Mouse (Mus musculus): ENCODE measurements around the gene Nos1.

Gene Nos1

GRCm38 (mm10) chr5:117780681-117781080 is at the start of gene Nos1:
TSS of gene Nos1 (plus strand) at chr5:117781032.
- no peak for DNase-seq

- no peak for DNase-seq
Observed at GRCm38 (mm10) chr5:117731311-117731710, 49.5 kb upstream of the Nos1 start.

DNA sequence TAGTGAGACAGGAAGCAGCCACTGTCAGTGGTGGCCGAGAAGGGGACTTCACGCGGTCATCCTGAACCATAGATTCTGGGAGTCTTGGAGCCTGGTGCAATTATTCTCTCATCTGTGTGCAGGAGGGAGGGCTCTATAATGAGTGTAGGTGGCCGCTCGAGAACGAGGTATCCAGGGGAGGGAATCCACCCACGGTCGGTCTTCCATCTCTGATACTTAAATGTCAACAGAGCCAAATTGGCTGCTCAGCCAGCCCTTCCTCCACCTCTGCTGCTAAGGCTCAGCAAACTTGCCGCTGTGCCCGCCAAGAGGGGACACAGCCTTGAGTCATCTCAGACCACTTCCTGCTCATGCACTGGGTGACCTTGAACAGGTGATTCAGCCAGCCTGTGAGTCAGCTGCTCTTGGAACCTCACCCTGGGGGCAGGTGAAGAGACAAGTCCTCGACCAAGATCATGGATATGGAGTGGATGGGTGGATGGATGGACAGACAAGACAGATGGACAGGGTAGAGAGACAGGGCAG is 36.1 kb upstream of the Nos1 start:
- no peak for DNase-seq

DNA sequence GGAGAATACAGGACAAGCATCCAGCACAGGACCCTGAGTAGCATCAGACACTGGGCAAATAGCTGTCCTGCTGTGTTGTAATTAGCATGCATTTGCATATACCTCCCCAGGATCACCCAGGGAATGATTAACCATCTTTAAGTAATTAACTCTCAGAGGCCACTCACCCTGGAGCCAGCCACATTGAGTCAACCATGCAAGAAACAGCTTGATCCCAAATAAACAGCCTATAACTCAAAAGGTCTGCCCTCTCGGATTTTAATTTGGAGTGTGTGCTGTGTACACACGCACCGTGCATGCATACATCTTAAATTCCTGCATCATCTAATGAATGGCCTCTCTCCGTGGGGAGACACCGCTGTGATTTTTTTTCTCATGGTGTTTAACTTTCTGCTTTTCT is 31.5 kb upstream of the Nos1 start:
- DNase-seq: no peak

DNA sequence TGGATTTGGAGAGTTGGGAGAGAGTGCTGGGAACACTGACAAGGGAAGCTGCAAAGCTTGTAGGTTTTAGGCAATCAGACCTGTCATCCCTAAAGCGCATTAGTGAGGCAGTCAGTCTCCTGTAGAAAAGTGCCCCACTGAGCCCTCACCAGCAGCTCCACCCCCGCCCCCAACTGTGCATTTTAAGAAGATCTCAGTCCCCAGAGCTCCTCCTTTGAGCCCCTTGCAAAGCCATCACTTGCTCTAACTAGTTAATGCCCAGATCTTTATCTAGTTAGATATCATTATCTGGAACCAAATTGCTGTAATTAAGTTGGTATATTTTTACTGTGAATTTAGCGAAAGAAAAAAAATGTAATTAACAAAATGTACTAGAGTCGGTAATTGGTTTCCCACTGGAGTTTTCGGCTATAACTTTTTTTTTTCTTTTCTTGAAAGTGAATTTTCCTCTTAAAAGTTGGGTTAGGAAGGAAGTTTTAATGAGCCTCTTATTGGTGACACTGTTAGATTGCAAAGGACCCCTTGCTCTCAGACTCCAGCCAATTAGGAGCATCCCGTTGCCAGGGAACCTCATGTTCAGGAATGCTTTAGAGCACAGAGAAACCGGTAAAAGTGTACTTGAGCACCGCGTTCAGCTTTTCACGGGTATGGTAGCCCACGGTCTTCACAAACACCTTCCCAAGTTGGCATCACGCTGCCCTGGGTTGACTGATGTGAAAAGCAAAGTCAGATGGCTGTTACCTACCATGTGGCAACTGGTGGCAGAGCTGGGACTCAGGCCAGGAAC is 22.9 kb upstream of the Nos1 start:
- no peak for DNase-seq

- no peak for DNase-seq
Observed at GRCm38 (mm10) chr5:117761181-117761832, 19.5 kb upstream of the Nos1 start.

DNA sequence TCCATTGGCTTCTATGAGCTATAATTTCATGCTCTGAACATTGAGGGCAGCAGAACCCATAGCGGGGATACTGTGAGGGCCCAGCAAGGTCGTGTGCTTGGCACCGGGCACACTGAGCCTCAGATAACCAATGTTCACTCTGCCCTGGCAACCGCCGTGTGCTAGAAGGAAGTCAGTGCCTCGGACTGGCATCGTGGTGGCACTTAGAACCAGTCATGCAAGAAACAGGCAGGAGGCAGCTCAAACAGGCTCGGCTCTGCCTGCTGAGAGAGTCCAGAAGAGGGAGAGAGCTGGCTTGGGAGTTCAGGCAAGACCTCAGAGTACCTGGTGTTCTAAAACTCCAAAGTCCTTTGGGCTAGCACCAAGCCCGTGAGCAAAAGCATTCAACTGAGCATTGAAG is 16.3 kb upstream of the Nos1 start:
- DNase-seq: no peak

DNA sequence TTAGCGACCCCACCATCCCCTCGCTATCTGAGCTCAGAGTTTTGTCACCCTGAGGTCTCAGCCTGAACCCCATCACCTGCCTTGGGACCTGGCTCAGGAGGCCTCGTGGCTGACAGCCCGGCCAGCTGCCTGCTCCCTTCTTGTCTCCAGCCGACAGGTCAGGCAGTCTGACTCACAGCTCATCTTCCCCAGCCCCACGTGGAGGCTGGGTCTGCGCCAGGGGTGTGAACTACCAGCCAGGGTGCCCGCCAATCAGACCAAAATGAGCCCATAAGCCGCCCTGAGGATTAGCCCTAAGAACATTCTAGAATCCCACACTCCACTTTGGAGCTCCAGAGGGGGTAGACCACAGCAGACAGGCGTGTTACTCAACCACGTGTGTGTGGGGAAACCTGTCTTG is 1.7 kb upstream of the Nos1 start:
- peak in 1 of 2 experiments; percentile 19 for DNase-seq

DNA sequence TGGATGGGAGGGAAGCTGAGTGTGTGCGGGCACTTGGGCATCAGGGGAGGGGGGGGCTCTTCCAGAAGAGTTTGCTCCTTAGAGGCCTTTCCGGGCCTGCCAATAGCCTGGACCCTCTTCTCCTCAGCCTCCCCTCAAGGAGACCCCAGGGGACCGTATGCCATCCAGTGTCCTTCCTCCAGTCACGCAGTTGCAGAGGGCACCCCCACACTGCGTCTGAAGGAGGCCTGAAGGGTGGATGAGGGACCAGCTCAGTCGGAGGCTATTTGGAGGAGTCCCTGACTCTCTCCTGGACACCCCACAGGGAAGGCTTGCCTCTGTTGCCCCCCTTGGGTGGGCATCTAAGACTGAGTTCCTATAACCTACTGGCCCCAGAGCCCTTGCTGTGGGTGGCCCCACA is 346 bp downstream of the Nos1 start:
- DNase-seq: no peak

GRCm38 (mm10) chr5:117790071-117790470 is 9.2 kb downstream of the Nos1 start:
- no peak for DNase-seq

DNA sequence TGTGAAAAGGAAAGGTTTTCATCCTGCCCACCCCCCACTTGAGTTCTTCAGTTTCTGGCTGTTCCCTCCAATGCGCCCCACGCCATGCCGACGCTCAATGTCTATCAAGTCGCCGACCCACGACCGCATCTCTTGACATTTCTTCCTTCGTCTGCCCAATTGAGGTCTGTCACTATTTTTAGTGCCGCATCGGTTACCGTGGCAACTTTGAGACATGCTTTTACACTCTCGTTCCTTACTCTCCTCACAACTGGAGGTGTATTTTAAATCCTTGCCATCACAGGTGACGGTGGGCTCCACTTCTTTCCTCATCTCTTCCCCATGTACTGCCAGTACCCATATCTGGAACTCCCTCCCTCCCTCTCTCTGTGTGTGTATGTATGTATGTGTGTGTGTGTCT is 11.0 kb downstream of the Nos1 start:
- DNase-seq: no peak

DNA sequence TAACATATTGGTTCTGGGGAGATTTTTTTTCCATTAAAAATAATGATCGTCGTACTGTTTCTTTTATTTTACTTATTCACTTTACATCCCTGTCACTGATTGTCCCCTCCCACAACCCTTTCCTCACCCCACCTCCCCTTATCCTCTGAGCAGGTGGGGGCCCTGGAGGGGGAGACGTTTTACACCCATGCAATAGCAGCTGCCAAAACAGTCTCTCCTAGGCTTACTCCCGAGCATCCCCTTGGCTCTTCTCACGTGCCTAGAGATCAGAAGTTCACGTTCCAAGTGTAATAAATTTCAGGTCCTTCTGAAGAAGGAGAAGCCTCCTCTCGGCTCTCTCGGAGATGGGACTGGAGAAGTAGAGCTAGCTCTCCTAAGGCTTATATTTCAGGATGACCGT is 20.0 kb downstream of the Nos1 start:
- DNase-seq: no peak

DNA sequence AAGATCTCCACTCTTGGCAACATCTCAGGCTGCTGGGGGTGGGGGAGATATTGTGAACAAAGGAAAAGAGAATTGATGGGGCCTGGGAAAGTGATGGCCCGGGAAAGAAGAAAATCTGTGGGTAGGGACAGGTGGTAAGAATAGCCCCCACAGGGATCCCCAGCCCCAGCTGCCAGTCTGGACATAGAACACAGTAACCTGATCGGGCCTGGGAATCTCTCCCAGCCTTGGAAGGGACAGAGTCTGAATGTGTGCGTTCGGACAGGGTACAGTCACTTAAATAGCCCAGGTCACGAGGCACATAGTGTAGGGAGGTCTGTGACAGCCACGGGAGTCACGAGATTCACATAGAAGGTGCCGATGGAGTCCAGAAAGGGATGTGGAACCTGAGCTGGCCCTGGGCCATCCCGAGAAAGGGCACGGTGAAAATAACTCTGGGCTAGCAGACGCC is 21.3 kb downstream of the Nos1 start:
- no peak for DNase-seq

GRCm38 (mm10) chr5:117803551-117803950 is 22.7 kb downstream of the Nos1 start:
- DNase-seq: no peak

DNA sequence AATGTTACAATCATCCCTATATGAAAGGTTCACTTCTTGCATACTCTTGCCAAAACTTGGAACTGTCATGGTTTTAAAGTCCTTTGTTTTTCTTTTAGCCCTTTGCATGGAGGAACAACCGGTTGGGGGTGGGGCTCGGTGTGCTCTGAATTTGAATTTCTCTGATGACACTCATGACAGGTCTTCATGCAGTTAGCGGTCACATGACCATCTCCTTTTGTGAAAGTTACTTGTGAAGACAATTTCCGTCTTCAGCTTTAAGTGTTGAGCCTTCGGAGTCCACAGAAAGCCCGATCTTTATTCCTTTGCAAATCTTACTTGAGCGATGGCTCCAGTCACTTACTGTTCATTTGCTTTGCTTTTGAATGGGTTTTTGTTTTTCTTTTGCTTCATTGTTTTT is 30.1 kb downstream of the Nos1 start:
- no peak for DNase-seq

DNA sequence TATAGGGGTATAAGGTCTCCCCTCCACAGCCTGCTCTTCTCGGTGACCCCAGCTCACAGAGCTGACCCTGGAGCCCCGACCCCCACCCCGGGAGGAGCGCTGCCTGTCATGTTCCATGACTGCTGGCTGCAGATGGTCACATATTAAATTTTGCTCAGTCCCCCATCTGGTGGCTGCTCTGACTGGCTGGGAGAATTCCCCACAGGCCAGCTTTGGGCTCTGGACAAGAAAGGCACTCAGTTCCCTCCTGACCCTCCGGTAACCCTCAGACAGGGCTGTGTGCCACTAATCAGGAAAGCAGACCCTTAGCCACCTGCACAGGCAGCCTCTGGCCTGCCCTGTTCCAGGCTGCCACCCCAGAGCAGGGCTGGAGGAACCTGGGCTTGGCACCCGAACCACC is 38.0 kb downstream of the Nos1 start:
- DNase-seq: no peak

DNA sequence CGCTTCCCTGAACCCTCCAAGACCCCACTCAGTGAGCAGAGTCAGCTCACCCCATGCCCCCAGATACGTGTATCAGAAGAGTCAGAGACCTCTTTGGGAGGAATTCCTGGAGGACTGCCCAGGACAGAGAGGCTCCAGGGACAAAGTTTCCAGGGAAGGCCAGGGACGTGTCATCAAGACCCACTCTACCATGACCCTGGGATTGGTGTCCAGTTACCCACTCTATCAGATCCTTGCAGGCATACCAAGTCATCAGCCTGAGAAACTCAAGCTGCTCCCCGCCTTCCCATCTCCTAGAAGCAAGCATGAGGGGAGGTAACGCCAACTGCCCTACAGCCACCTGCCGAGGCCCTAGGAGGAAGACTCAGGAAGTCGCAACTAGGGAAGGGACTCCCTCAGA is 39.6 kb downstream of the Nos1 start:
- DNase-seq: no peak

DNA sequence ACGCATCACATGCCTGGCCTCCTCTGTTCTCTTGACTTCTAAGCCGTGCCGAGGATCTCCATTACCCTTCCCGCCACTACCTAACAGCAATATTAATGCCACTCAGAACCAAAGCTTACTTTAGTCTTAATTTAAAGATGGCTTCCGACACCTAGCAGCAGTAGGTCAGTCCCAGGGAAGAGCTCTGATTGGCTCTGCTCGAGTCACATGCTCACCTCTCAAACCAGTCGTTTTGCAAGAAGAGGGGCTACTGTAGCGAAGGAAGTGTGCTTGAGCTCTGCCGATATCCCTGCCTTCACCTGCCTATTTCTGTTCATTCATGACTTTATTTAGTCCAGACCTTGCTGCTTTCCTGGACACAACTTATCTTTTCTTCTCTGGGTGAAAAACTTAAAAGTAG is 43.0 kb downstream of the Nos1 start:
- no peak for DNase-seq

DNA sequence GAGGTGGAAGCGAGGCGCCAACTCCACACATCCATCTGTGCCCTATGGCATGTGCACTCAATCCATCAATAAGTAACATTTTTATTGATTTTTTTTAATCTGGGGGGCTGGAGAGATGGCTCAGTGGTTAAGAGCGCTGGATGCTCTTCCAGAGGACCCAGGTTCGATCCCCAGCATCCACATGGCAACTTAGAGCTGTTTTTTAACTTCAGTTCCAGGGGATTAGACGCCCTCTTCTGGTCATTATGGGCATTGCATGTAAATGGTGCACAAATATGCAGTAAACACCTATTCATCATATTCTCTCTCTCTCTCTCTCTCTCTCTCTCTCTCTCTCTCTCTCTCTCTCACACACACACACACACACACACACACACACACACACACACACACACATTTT is 43.7 kb downstream of the Nos1 start:
- no peak for DNase-seq

DNA sequence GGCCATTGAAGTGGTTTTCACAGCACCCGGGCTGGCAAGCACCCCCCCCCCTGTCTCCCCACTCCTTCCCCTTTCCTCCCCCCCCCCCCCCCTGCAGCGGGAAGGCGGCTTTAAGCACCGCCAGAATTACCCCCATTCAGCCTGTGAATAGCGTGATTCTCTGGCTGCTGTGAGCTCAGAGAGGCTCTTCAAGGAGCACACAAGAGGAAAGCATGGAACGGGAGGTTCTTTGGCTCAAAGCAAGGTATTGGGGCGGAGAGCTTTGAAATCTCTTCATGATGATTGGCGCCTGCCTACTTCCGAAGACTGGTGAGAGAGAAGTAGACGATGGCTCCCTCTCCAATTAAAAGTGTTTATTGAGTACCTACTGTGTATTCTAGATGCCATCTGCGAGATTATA is 44.5 kb downstream of the Nos1 start:
- no peak for DNase-seq

DNA sequence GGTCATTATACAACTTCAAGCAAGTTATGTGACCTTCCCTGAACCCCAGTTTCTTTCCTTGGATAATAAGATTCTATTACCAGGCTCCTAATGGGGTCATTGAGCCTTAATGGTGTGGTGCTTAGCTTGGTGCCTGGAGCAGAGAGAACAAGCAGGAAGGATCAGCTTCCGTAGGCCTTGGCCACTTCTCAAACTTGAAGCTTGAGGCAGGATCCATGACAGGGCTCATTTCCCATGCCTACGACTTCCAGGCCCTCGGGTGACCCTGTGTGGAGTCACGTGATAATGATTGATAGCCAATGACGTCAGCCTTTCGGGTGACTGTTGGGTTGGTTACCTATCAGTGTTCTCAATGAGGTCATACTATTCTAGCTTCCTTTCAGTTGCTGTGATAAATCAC is 46.5 kb downstream of the Nos1 start:
- DNase-seq: no peak

GRCm38 (mm10) chr5:117836930-117837329 is 56.1 kb downstream of the Nos1 start:
- DNase-seq: peak; percentile 31 to 61

- no peak for DNase-seq
Observed at GRCm38 (mm10) chr5:117837731-117838130, 56.9 kb downstream of the Nos1 start.

- DNase-seq: no peak
Observed at GRCm38 (mm10) chr5:117839501-117839900, 58.7 kb downstream of the Nos1 start.
